Mouse (Mus musculus) stomach, embryonic 15.5 days (tissue): ENCODE results near the gene Htr5b. TPM values are rescaled to one million over a fixed set of nuclear protein-coding genes. Genes with fewer than 3 reads are reported as not detected.

Source experiments
- ATAC-seq: fragments of 200-750 bp; cut with Nextera tagmentation; 2 replicates; pipeline ENCODE4 v1.8.0; 2017; ENCODE audit warnings: low read depth, moderate number of reproducible peaks, moderate TSS enrichment; ENCODE audit not compliant: insufficient read depth, low FRiP score
- H3K27ac ChIP-seq: fragments of 300-500 bp; sonication (generic); 2 replicates; pipeline ENCODE4 v1.5.1; 2015; ENCODE audit warnings: mild to moderate bottlenecking, inconsistent platforms
- H3K27me3 ChIP-seq: fragments of 300-500 bp; sonication (generic); replicated peaks from 2 replicates; pipeline ENCODE4 v1.6.1; 2015; ENCODE audit warnings: inconsistent platforms
- H3K36me3 ChIP-seq: fragments of 300-500 bp; sonication (generic); 2 replicates; pipeline ENCODE4 v1.6.1; 2015; ENCODE audit warnings: inconsistent platforms
- H3K4me1 ChIP-seq: fragments of 300-500 bp; sonication (generic); 2 replicates; pipeline ENCODE4 v1.6.1; 2015; ENCODE audit warnings: inconsistent platforms
- H3K4me2 ChIP-seq: fragments of 300-500 bp; sonication (generic); 2 replicates; pipeline ENCODE4 v1.6.1; 2015; ENCODE audit warnings: mild to moderate bottlenecking, inconsistent platforms
- H3K4me3 ChIP-seq: fragments of 300-500 bp; sonication (generic); replicated peaks from 2 replicates; pipeline ENCODE4 v1.5.1; 2015; ENCODE audit warnings: inconsistent platforms
- H3K9ac ChIP-seq: fragments of 300-500 bp; sonication (generic); 2 replicates; pipeline ENCODE4 v1.6.1; 2015; ENCODE audit warnings: inconsistent platforms
- H3K9me3 ChIP-seq: fragments of 300-500 bp; sonication (generic); 2 replicates; pipeline ENCODE4 v1.6.1; 2016; ENCODE audit warnings: inconsistent platforms
- WGBS: fragments of 180-500 bp; shearing (Covaris S2); methylation state at CpG from one replicate; pipeline ENCODE4 v1.1.7; 2015; 5-methylcytosine and 5-hydroxymethylcytosine counted together
- polyA plus RNA-seq: library from polyadenylated mRNA; unstranded; fragments of >200 nt; fragmentation: Nextera tagmentation; extraction: Ambion mirVana; gene quantifications from 2 replicates; pipeline ENCODE4 v1.2.1, GENCODE M21; 2015

The Htr5b gene
- polyA plus RNA-seq, 1 experiment from 2014 or later = 0.32 TPM

DNA sequence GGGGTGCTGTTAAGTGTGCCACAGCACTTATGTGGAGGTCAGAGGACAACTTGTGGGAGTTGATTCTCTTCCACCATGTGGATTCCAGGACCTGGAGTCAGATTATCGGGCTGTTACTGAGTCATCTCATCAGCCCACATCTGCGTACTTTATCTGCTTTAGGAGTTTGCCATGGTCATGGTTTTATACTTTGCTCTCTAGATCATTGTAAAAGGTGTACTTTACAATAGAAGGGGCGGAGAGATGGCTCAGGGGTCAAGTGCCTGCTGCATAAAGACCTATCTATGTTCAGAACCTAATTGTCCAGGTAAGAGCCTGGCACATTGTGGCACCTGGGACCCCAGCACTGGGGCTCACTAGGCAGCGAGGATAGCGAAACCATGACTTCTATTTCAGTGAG, 48.9 kb downstream of the Htr5b start:
- ATAC-seq = no peak
- Histone ChIP-seq H3K4me2 (no peak overlapping the region), H3K27ac (no peak overlapping the region), H3K9ac (no peak overlapping the region), H3K9me3 (no peaks in the 10 kb centered on the region), H3K4me1 (no peaks in the 10 kb centered on the region), H3K27me3 (no peaks in the 10 kb centered on the region), H3K4me3 (no peak overlapping the region), H3K36me3 (peaks cover 19% of the 10 kb centered on the region)
- WGBS = 92% methylated on average over 5 of the region's 5 CpGs

- WGBS = 82% methylated on average over 12 of the region's 12 CpGs
- H3K4me2 ChIP-seq = no peak overlapping the region
- H3K27me3 ChIP-seq = no peaks in the 10 kb centered on the region
- H3K9ac ChIP-seq = no peak overlapping the region
- no peaks in the 10 kb centered on the region for H3K9me3 ChIP-seq
- H3K36me3 ChIP-seq = peaks cover 19% of the 10 kb centered on the region
- no peaks in the 10 kb centered on the region for H3K4me1 ChIP-seq
- no peak overlapping the region for H3K27ac ChIP-seq
- no peak overlapping the region for H3K4me3 ChIP-seq
- ATAC-seq = no peak
Observed at GRCm38 (mm10) chr1:121478284-121478980, 49.8 kb downstream of the Htr5b start.

GRCm38 (mm10) chr1:121477716-121478115, 50.5 kb downstream of the Htr5b start:
- Histone ChIP-seq H3K4me2 (no peak overlapping the region), H3K36me3 (peaks cover 14% of the 10 kb centered on the region), H3K9ac (no peak overlapping the region), H3K4me3 (no peak overlapping the region), H3K4me1 (no peaks in the 10 kb centered on the region), H3K27ac (no peak overlapping the region), H3K9me3 (no peaks in the 10 kb centered on the region), H3K27me3 (no peaks in the 10 kb centered on the region)
- 91% methylated on average over 5 of the region's 5 CpGs for WGBS
- ATAC-seq = no peak

GRCm38 (mm10) chr1:121471503-121471902, 56.8 kb downstream of the Htr5b start:
- Histone ChIP-seq H3K4me2 (no peak overlapping the region), H3K27ac (no peak overlapping the region), H3K4me1 (no peaks in the 10 kb centered on the region), H3K27me3 (no peaks in the 10 kb centered on the region), H3K4me3 (no peak overlapping the region), H3K9me3 (no peaks in the 10 kb centered on the region), H3K36me3 (peaks cover 5% of the 10 kb centered on the region), H3K9ac (no peak overlapping the region)
- no peak for ATAC-seq
- 57% methylated on average over 5 of the region's 5 CpGs for whole genome bisulfite sequencing

DNA sequence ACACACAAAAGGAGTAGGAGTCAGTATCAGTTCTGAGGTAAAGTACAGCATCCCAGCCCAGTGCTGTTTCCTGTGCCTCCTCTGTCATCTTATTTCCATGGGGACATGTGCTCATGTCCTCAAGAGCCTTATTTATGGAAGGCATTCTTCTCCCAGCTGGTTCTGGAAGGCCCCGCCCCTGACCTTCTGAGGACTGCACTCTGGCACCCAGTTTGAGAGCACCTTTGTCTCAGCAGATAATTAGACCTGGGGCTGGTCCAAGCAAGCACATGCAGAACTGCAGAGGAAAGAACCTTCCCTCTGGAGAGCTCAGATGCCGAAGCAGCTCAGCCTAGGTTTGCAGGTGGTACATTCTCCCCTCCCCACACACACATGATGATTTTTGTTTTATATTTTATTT, 60.0 kb downstream of the Htr5b start:
- Histone ChIP-seq H3K4me3 (no peak overlapping the region), H3K4me2 (no peak overlapping the region), H3K27me3 (no peaks in the 10 kb centered on the region), H3K9ac (no peak overlapping the region), H3K36me3 (peaks cover 5% of the 10 kb centered on the region; the same call in 1 of the 2 replicates), H3K4me1 (no peaks in the 10 kb centered on the region), H3K27ac (no peak overlapping the region), H3K9me3 (no peaks in the 10 kb centered on the region)
- 84% methylated on average over 2 of the region's 2 CpGs for WGBS
- no peak for ATAC-seq

DNA sequence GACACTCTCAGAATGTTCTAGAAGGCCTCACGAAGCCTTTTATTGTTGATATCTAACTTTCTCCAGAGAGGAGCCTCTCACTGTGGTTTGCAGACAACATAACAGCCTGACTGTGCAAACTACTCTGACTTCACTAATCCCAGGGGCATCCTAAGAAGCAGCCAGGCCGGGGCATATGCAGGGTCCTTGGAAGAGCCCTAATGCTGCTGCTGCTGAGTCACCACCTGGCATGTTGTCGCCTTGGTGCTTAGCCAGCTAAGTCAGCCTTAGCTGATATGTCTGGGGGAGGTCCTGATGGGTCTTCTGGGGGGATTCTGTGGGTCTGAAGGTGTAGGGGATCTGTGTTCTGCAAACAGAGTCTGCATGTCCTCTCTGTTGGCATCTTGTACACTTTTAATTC, 62.0 kb downstream of the Htr5b start:
- peaks cover 5% of the 10 kb centered on the region; the same call in 1 of the 2 replicates for H3K36me3 ChIP-seq
- H3K4me2 ChIP-seq = no peak overlapping the region
- H3K9me3 ChIP-seq = no peaks in the 10 kb centered on the region
- no peak overlapping the region for H3K4me3 ChIP-seq
- no peak for ATAC-seq
- no peaks in the 10 kb centered on the region for H3K27me3 ChIP-seq
- no peaks in the 10 kb centered on the region for H3K4me1 ChIP-seq
- H3K27ac ChIP-seq = no peak overlapping the region
- WGBS = 73% methylated on average over 3 of the region's 3 CpGs
- H3K9ac ChIP-seq = no peak overlapping the region

DNA sequence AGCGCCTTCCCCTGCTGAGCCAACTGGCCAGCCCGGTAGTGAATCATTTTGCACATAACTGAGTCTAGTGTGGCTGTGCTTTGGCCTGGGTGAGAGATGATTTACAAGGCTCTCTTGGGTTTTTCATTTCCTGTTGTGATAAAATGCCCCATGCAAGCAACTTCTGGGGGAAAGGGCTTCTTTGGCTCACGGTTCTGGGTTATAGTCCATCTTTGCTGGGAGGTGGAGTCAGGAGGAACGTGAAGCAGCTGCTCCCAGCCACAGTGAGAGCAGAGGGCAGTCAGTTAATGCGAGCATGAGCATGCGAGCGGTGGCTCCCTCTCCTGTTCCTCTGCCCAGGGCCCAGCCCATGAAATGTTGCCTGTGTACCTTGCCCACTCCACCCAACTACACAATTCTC, 64.5 kb downstream of the Htr5b start:
- no peaks in the 10 kb centered on the region for H3K4me1 ChIP-seq
- no peaks in the 10 kb centered on the region for H3K9me3 ChIP-seq
- peak; percentile 57; the same call in 1 of the 2 replicates for ATAC-seq
- H3K4me3 ChIP-seq = no peak overlapping the region
- peaks cover under 1% of the 10 kb centered on the region; the same call in 1 of the 2 replicates for H3K36me3 ChIP-seq
- H3K27me3 ChIP-seq = no peaks in the 10 kb centered on the region
- no peak overlapping the region for H3K9ac ChIP-seq
- 60% methylated on average over 7 of the region's 7 CpGs for WGBS
- H3K27ac ChIP-seq = 0 out of 2 replicates have a peak overlapping the region, but pooled peaks have one; percentile 22
- no peak overlapping the region for H3K4me2 ChIP-seq

DNA sequence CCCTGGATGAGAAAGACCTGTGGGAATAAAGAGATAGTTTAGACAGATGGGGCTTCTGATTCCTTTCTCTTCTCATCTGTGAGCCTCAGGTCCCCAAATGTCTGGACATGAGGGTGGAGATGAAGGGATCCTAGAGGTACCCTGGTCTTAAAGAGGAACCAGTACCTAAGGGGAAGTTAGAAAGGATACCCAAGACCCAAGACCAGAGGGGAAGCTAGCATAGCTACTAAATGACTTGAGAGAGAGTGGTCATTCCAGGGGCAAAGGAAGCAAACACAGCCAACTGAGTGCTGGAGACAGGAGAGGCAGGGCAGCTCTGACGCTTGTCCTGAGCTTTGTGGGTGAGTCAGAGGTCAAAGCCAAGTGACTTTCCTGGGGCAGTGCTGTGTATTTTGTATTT, 65.6 kb downstream of the Htr5b start:
- H3K27me3 ChIP-seq = no peaks in the 10 kb centered on the region
- no peaks in the 10 kb centered on the region for H3K9me3 ChIP-seq
- H3K4me1 ChIP-seq = no peaks in the 10 kb centered on the region
- H3K9ac ChIP-seq = no peak overlapping the region
- H3K4me2 ChIP-seq = no peak overlapping the region
- WGBS = 66% methylated on average over 1 of the region's 1 CpGs
- no peak for ATAC-seq
- no peak overlapping the region for H3K27ac ChIP-seq
- H3K4me3 ChIP-seq = no peak overlapping the region
- no peaks in the 10 kb centered on the region for H3K36me3 ChIP-seq

- no peaks in the 10 kb centered on the region for H3K36me3 ChIP-seq
Observed at GRCm38 (mm10) chr1:121461895-121462294, 66.4 kb downstream of the Htr5b start.

DNA sequence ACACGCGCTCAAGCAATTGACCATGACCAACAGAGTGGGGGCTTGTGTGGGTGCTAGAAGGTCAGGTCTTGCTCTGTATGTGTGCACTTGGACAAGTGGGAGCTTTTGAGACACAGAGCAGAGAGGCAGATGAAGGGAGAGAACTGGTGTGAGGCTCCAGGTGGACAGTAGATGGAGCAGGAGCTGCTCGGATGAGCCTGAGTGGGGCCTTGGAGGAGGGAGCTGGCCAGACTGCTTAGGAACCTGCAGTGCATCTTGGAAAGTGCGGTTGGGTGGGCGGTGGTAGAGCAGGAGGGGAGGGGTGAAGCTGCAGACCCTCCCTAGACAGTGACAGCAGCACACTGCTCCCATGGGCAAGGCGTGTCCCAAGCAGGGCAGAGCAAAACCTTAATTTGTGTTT, 68.2 kb downstream of the Htr5b start:
- Histone ChIP-seq H3K36me3 (0 out of 2 replicates have a peak, but pooled peaks cover 3% of the 10 kb centered on the region), H3K4me2 (no peak overlapping the region), H3K27me3 (no peaks in the 10 kb centered on the region), H3K4me1 (no peaks in the 10 kb centered on the region), H3K27ac (no peak overlapping the region), H3K9me3 (no peaks in the 10 kb centered on the region), H3K4me3 (no peak overlapping the region), H3K9ac (no peak overlapping the region)
- ATAC-seq = no peak
- 66% methylated on average over 6 of the region's 6 CpGs for WGBS

More at GRCm38 (mm10) chr1:121461895-121462294, 66.4 kb downstream of the Htr5b start:
- no peak for ATAC-seq
- Histone ChIP-seq H3K4me2 (no peak overlapping the region), H3K27me3 (no peaks in the 10 kb centered on the region), H3K9ac (no peak overlapping the region), H3K4me3 (no peak overlapping the region), H3K9me3 (no peaks in the 10 kb centered on the region), H3K27ac (no peak overlapping the region), H3K4me1 (no peaks in the 10 kb centered on the region)
- WGBS = 76% methylated on average over 7 of the region's 7 CpGs
